Mouse (Mus musculus) kidney, adult 2 months (tissue): ENCODE results near the gene Iqsec1.

Experiments
- CTCF ChIP-seq: fragments of 200-500 bp; conservative IDR thresholded peaks from 2 replicates; pipeline ENCODE4 v1.5.1; 2011; ENCODE audit warnings: low read depth, mild to moderate bottlenecking, control low read depth, low read length, moderate library complexity, mixed read lengths; ENCODE audit not compliant: insufficient read depth, insufficient read length
- POLR2A ChIP-seq: fragments of 200-500 bp; IDR thresholded peaks from one replicate; pipeline ENCODE4 v1.6.1; 2011; ENCODE audit warnings: low read depth, low read length, control low read depth

GRCm38 (mm10) chr6:90630427-90630826 lies 358.1 kb downstream of the Iqsec1 start:
- TF ChIP-seq POLR2A: no peak
- TF ChIP-seq CTCF: no peak
